Mouse (Mus musculus): ENCODE measurements around the gene Olfr1246.
"Not testable (repeated sequence)": the region's sequence is repeated elsewhere in the genome, so short reads cannot be mapped to it uniquely, and the experiment has no call there.

Gene Olfr1246

GRCm38 (mm10) chr2:89593057-89593456 is at the start of gene Olfr1246:
Olfr1246 (minus strand) TSS chr2:89593157.
- no peak for DNase-seq (ENCODE audit: low spot score in 2 of 2)

- DNase-seq (ENCODE audit: low spot score in 2 of 2) = no peak
Measured at GRCm38 (mm10) chr2:89634883-89635282, 41.9 kb upstream of the Olfr1246 start, which contains the start of gene Olfr1249. Olfr1249 (minus strand) TSS chr2:89634983.

GRCm38 (mm10) chr2:89618145-89618544 is 25.2 kb upstream of the Olfr1246 start, which contains the start of gene Olfr1248:
Olfr1248 (minus strand) TSS chr2:89618245.
- DNase-seq (ENCODE audit: low spot score in 2 of 2) = not testable (repeated sequence)

- no peak for DNase-seq (ENCODE audit: low spot score in 2 of 2)
Measured at GRCm38 (mm10) chr2:89614030-89614429, 21.1 kb upstream of the Olfr1246 start, which contains the start of gene Olfr1247. Olfr1247 (minus strand) TSS chr2:89614130.

- no peak for DNase-seq (ENCODE audit: low spot score in 2 of 2)
Measured at GRCm38 (mm10) chr2:89578347-89578746, 14.6 kb downstream of the Olfr1246 start, which contains the start of gene Olfr1245. Olfr1245 (minus strand) TSS chr2:89578447.

- not testable (repeated sequence) for DNase-seq (ENCODE audit: low spot score in 2 of 2)
Measured at GRCm38 (mm10) chr2:89562706-89563105, 30.3 kb downstream of the Olfr1246 start.

- DNase-seq (ENCODE audit: low spot score in 2 of 2) = no peak
Measured at GRCm38 (mm10) chr2:89544516-89544915, 48.4 kb downstream of the Olfr1246 start.

- DNase-seq (ENCODE audit: low spot score in 2 of 2) = no peak
Measured at GRCm38 (mm10) chr2:89539923-89540322, 53.0 kb downstream of the Olfr1246 start.
